24 mouse cellular contexts compared by ENCODE assay signal in the genomic region with DNA sequence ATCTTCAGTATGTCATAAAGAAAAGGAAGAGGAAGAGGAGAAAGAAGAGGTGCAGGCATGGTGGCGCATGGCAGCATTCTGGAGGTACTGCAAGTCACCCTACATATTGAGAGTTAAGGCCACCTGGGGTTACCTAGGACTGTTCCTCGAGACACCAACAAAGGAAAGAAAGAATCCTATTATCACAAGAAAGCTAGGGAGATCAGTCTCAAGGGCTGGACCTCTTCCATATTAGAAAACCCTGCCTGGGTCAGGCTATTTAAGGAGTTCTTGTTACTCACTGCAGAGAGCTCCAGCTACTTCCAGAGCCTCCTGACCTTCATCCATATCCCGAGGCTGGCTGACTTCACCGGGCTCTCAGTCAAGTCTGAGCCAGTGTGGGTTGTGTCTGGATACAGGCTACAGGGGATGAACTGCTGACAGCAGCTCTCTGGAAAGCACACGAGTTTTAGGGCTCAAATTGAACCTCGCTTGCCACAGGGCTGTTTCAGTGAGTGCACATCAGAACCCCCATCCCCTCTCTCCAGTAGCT. TPM values are rescaled to one million over a fixed set of nuclear protein-coding genes. Genes with fewer than 3 reads are reported as not detected.
DNase-seq lines count a peak whose midpoint lies in the region; ATAC-seq and TF ChIP-seq lines count a peak whose summit lies in the region.
"Had no signal": no experiment of that assay in that cellular context is flagged by ENCODE, and none has a peak within 500 bp of the region (broad histone marks: within the 10 kb centered on the region; RNA-seq: fewer than 3 reads in every experiment).

No protein-coding gene starts in this region.

- no peak overlapping the region for H3K4me3 ChIP-seq in heart, postnatal 0 days (ENCODE audit: low read depth, low read length)
- H3K4me3 ChIP-seq in ES-Bruce4 (ENCODE audit: low read depth, low read length) = no peak overlapping the region
- no peak overlapping the region for H3K4me3 ChIP-seq in kidney, embryonic 15.5 days (replicated peaks)
- H3K4me3 ChIP-seq: forebrain, embryonic 12.5 days; hindbrain, embryonic 15.5 days; liver, embryonic 13.5 days; lung, embryonic 15.5 days; megakaryocyte, embryonic 14.5 days had no signal

- H3K9me3 ChIP-seq in heart, postnatal 0 days (replicated peaks; ENCODE audit: control insufficient read depth, low read length) = no peaks in the 10 kb centered on the region
- no peaks in the 10 kb centered on the region for H3K9me3 ChIP-seq in ES-Bruce4 (replicated peaks; ENCODE audit: control insufficient read depth, insufficient read depth, low read length, poor library complexity, severe bottlenecking)
- H3K9me3 ChIP-seq in kidney, embryonic 15.5 days (replicated peaks) = no peaks in the 10 kb centered on the region
- H3K9me3 ChIP-seq: forebrain, embryonic 12.5 days; hindbrain, embryonic 15.5 days; liver, embryonic 13.5 days; lung, embryonic 15.5 days; megakaryocyte, embryonic 14.5 days had no signal

- ATAC-seq in heart, postnatal 0 days (ENCODE audit: insufficient read depth, low read depth) = peak; percentile 41; the same call in 1 of the 2 replicates
- no peak for ATAC-seq in kidney, embryonic 15.5 days (replicated peaks; ENCODE audit: low FRiP score)
- ATAC-seq: intestine, embryonic 16.5 days had no signal

- intact Hi-C loops in heart, postnatal 36 days (cut with DNase I) = no loop called here

- H3K27ac ChIP-seq in heart, postnatal 0 days (ENCODE audit: low read depth) = no peak overlapping the region
- H3K27ac ChIP-seq in ES-Bruce4 (ENCODE audit: insufficient read depth, low read length) = no peak overlapping the region
- no peak overlapping the region for H3K27ac ChIP-seq in kidney, embryonic 15.5 days
- H3K27ac ChIP-seq: forebrain, embryonic 12.5 days; hindbrain, embryonic 15.5 days; liver, embryonic 13.5 days; lung, embryonic 15.5 days; stomach, postnatal 0 days had no signal

- H3K9ac ChIP-seq in heart, postnatal 0 days (replicated peaks; ENCODE audit: low read depth, low read length) = no peak overlapping the region
- H3K9ac ChIP-seq in ES-Bruce4 (ENCODE audit: low read depth, poor library complexity, severe bottlenecking) = no peak overlapping the region
- H3K9ac ChIP-seq in kidney, embryonic 15.5 days = no peak overlapping the region
- H3K9ac ChIP-seq: forebrain, embryonic 12.5 days; hindbrain, embryonic 15.5 days; liver, embryonic 13.5 days; lung, embryonic 15.5 days had no signal

- no peak overlapping the region for H3K4me2 ChIP-seq in heart, postnatal 0 days (ENCODE audit: low read depth, low read length)
- no peak overlapping the region for H3K4me2 ChIP-seq in kidney, embryonic 15.5 days
- H3K4me2 ChIP-seq: forebrain, embryonic 12.5 days; hindbrain, embryonic 15.5 days; liver, embryonic 13.5 days; lung, embryonic 15.5 days had no signal

- no peak for TF ChIP-seq POLR2A in ES-Bruce4 (IDR thresholded peaks at IDR 0.05; ENCODE audit: insufficient read depth, low read length)

- no peak for TF ChIP-seq CTCF in heart, postnatal 0 days (IDR thresholded peaks at IDR 0.05; ENCODE audit: low read depth)
- no peak for TF ChIP-seq CTCF in ES-Bruce4 (IDR thresholded peaks at IDR 0.05; ENCODE audit: low read depth, low read length)

- no peaks in the 10 kb centered on the region for H3K27me3 ChIP-seq in heart, postnatal 0 days (ENCODE audit: control insufficient read depth, insufficient read depth, low read length)
- H3K27me3 ChIP-seq in ES-Bruce4 (ENCODE audit: control insufficient read depth, insufficient read depth, low read length, poor library complexity, severe bottlenecking) = no peaks in the 10 kb centered on the region
- H3K27me3 ChIP-seq in kidney, embryonic 15.5 days = no peaks in the 10 kb centered on the region
- H3K27me3 ChIP-seq: forebrain, embryonic 12.5 days; hindbrain, embryonic 15.5 days; liver, embryonic 13.5 days; lung, embryonic 15.5 days; megakaryocyte, embryonic 14.5 days had no signal

- H3K36me3 ChIP-seq in heart, postnatal 0 days (replicated peaks; ENCODE audit: control insufficient read depth, insufficient read depth, low read length) = no peaks in the 10 kb centered on the region
- no peaks in the 10 kb centered on the region for H3K36me3 ChIP-seq in ES-Bruce4 (ENCODE audit: control insufficient read depth, insufficient read depth, low read length, poor library complexity, severe bottlenecking)
- no peaks in the 10 kb centered on the region for H3K36me3 ChIP-seq in kidney, embryonic 15.5 days
- H3K36me3 ChIP-seq: forebrain, embryonic 12.5 days; hindbrain, embryonic 15.5 days; liver, embryonic 13.5 days; lung, embryonic 15.5 days had no signal

- H3K4me1 ChIP-seq in heart, postnatal 0 days (ENCODE audit: control insufficient read depth, insufficient read depth) = no peaks in the 10 kb centered on the region
- no peaks in the 10 kb centered on the region for H3K4me1 ChIP-seq in ES-Bruce4 (ENCODE audit: control insufficient read depth, insufficient read depth, low read length)
- H3K4me1 ChIP-seq in kidney, embryonic 15.5 days = no peaks in the 10 kb centered on the region
- H3K4me1 ChIP-seq: forebrain, embryonic 12.5 days; hindbrain, embryonic 15.5 days; liver, embryonic 13.5 days; lung, embryonic 15.5 days had no signal

- no peak for TF ChIP-seq EP300 in heart, postnatal 0 days (IDR thresholded peaks at IDR 0.05; ENCODE audit: low read depth)
- 0 out of 2 replicates have a peak, but pooled peaks have one; percentile 26 for TF ChIP-seq EP300 in ES-Bruce4 (IDR thresholded peaks at IDR 0.05; ENCODE audit: insufficient read depth, low read depth, low read length)

- WGBS in heart, postnatal 0 days = 29% methylated on average over 6 of the region's 6 CpGs
- WGBS in kidney, embryonic 15.5 days = 51% methylated on average over 6 of the region's 6 CpGs

- no peak for DNase-seq in heart, postnatal 0 days (ENCODE audit: low spot score)
- no peak for DNase-seq in heart, postnatal 36 days
- DNase-seq in adipocyte (ENCODE audit: low spot score) = peak; percentile 20
- peak; percentile 19 for DNase-seq in brain, adult 2 months (ENCODE audit: low read depth, low spot score)
- DNase-seq in lung, postnatal 14 days = no peak
- DNase-seq: cerebellum, adult 11-12 months; cerebellum, postnatal 36 days; gastrocnemius, postnatal 25 days; kidney, postnatal 10 days; liver, embryonic 13.5 days; right cerebral cortex, postnatal 14 days; thymus, postnatal 36 days had no signal

RNA-seq across cellular contexts. Expression of a gene that starts 17.2 kb away (rescaled TPM):
- 2.4 and 6.8 TPM in 2 replicates for total RNA-seq in heart, postnatal 0 days (2014; rRNA removed; ENCODE audit: low replicate concordance)
- polyA plus RNA-seq in heart, postnatal 0 days (2015; fragmentation: Nextera tagmentation; extraction: Ambion mirVana) = 3.2 and 3.5 TPM in 2 replicates
- 10 to 100 TPM in 1 of 2 experiments, 1 to 10 TPM in 1; 8.1 to 10.9 TPM for total RNA-seq in heart, postnatal 36 days (2021)
- polyA plus RNA-seq in ES-Bruce4 (2011; ENCODE audit: insufficient read depth, insufficient read length, low read depth, missing spikeins) = 73.8 and 74.9 TPM in 2 replicates
- polyA plus RNA-seq in kidney, embryonic 15.5 days (2015; fragmentation: Nextera tagmentation; extraction: Ambion mirVana) = 13.2 and 13.9 TPM in 2 replicates

RNA-seq across cellular contexts. Expression of a gene that starts 32.9 kb away (rescaled TPM):
- 28.5 and 42.7 TPM in 2 replicates for total RNA-seq in heart, postnatal 0 days (2014; rRNA removed; ENCODE audit: low replicate concordance)
- 58.3 and 61.0 TPM in 2 replicates for polyA plus RNA-seq in heart, postnatal 0 days (2015; fragmentation: Nextera tagmentation; extraction: Ambion mirVana)
- 10 to 100 TPM; 53.0 to 60.7 TPM for total RNA-seq in heart, postnatal 36 days (2021)
- 244 and 258 TPM in 2 replicates for polyA plus RNA-seq in ES-Bruce4 (2011; ENCODE audit: insufficient read depth, insufficient read length, low read depth, missing spikeins)
- 148 and 154 TPM in 2 replicates for polyA plus RNA-seq in kidney, embryonic 15.5 days (2015; fragmentation: Nextera tagmentation; extraction: Ambion mirVana)

RNA-seq across cellular contexts. Expression of a gene that starts 55.0 kb away (rescaled TPM):
- not detected in 2 replicates for total RNA-seq in heart, postnatal 0 days (2014; rRNA removed; ENCODE audit: low replicate concordance)
- not detected in 2 replicates for polyA plus RNA-seq in heart, postnatal 0 days (2015; fragmentation: Nextera tagmentation; extraction: Ambion mirVana)
- total RNA-seq in heart, postnatal 36 days (2021) = not detected
- not detected in 2 replicates for polyA plus RNA-seq in ES-Bruce4 (2011; ENCODE audit: insufficient read depth, insufficient read length, low read depth, missing spikeins)
- not detected in 2 replicates for polyA plus RNA-seq in kidney, embryonic 15.5 days (2015; fragmentation: Nextera tagmentation; extraction: Ambion mirVana)
- total RNA-seq: gastrocnemius, postnatal 25 days; left cerebral cortex, adult 8-10 months; midbrain, postnatal 0 days had no signal
- polyA plus RNA-seq: forebrain, embryonic 12.5 days; heart, embryonic 14.5 days; hindbrain, embryonic 15.5 days; intestine, embryonic 16.5 days; limb, embryonic 11.5 days; liver, embryonic 13.5 days; lung, embryonic 15.5 days; midbrain, postnatal 0 days; stomach, postnatal 0 days had no signal

Comparison
In these comparisons a context has a peak if more than half of its experiments do, and no peak if none do; other contexts are left out.
1. DNase-seq: peak in adipocyte (single experiment) and brain, adult 2 months (single experiment); none in heart, postnatal 0 days (single experiment), heart, postnatal 36 days (0 of 2) and lung, postnatal 14 days (single experiment).